Mouse (Mus musculus) cerebellum, adult (tissue): ENCODE data around the gene Hmcn2.
A peak's percentile ranks its signal among the peaks of the same experiment; 100 is the strongest.

Experiments
- ATAC-seq: cut with Nextera tagmentation; 2 replicates; pipeline ENCODE4 v1.9.2; 2017; ENCODE audit warnings: mild to moderate bottlenecking, moderate library complexity, mixed read lengths; ENCODE audit not compliant: insufficient number of reproducible peaks, low FRiP score, low TSS enrichment

Hmcn2 gene

GRCm38 (mm10) chr2:31472406-31473065 is 158.3 kb downstream of the Hmcn2 start:
- ATAC-seq = no peak

GRCm38 (mm10) chr2:31473941-31474340 is 159.7 kb downstream of the Hmcn2 start:
- no peak for ATAC-seq

- no peak for ATAC-seq
Measured at GRCm38 (mm10) chr2:31474686-31475085, 160.5 kb downstream of the Hmcn2 start.

GRCm38 (mm10) chr2:31476107-31476820 is 162.0 kb downstream of the Hmcn2 start:
- no peak for ATAC-seq

- ATAC-seq = no peak
Measured at GRCm38 (mm10) chr2:31477234-31478161, 163.3 kb downstream of the Hmcn2 start.

GRCm38 (mm10) chr2:31482914-31483575 is 168.8 kb downstream of the Hmcn2 start:
- ATAC-seq = peak; percentile 81

- no peak for ATAC-seq
Measured at GRCm38 (mm10) chr2:31484187-31484586, 170.0 kb downstream of the Hmcn2 start.

GRCm38 (mm10) chr2:31489166-31489565 is 175.0 kb downstream of the Hmcn2 start:
- 0 out of 2 replicates have a peak, but pooled peaks have one; percentile 48 for ATAC-seq

- ATAC-seq = no peak
Measured at GRCm38 (mm10) chr2:31490556-31490955, 176.3 kb downstream of the Hmcn2 start.

- ATAC-seq = no peak
Measured at GRCm38 (mm10) chr2:31492308-31492707, 178.1 kb downstream of the Hmcn2 start.

- no peak for ATAC-seq
Measured at GRCm38 (mm10) chr2:31493243-31493642, 179.0 kb downstream of the Hmcn2 start.

- no peak for ATAC-seq
Measured at GRCm38 (mm10) chr2:31494315-31494714, 180.1 kb downstream of the Hmcn2 start.

- no peak for ATAC-seq
Measured at GRCm38 (mm10) chr2:31495046-31495476, 180.8 kb downstream of the Hmcn2 start.

GRCm38 (mm10) chr2:31496141-31496540 is 181.9 kb downstream of the Hmcn2 start:
- no peak for ATAC-seq

- no peak for ATAC-seq
Measured at GRCm38 (mm10) chr2:31497113-31497512, 182.9 kb downstream of the Hmcn2 start.

GRCm38 (mm10) chr2:31497635-31498034 is 183.4 kb downstream of the Hmcn2 start:
- no peak for ATAC-seq

GRCm38 (mm10) chr2:31499327-31500291 is 185.4 kb downstream of the Hmcn2 start:
- no peak for ATAC-seq

- ATAC-seq = no peak
Measured at GRCm38 (mm10) chr2:31500292-31501204, 186.3 kb downstream of the Hmcn2 start.
